Mouse (Mus musculus): Measurements from ENCODE around the gene Npepps. TPM values are rescaled to one million over a fixed set of nuclear protein-coding genes. Genes with fewer than 3 reads are reported as not detected.
A peak's percentile ranks its signal among the peaks of the same experiment; 100 is the strongest.
"Not testable (repeated sequence)": the region's sequence is repeated elsewhere in the genome, so short reads cannot be mapped to it uniquely, and the experiment has no call there.

Gene Npepps
- polyA plus RNA-seq, 1 experiment from 2014 or later: 98.7 TPM

DNA sequence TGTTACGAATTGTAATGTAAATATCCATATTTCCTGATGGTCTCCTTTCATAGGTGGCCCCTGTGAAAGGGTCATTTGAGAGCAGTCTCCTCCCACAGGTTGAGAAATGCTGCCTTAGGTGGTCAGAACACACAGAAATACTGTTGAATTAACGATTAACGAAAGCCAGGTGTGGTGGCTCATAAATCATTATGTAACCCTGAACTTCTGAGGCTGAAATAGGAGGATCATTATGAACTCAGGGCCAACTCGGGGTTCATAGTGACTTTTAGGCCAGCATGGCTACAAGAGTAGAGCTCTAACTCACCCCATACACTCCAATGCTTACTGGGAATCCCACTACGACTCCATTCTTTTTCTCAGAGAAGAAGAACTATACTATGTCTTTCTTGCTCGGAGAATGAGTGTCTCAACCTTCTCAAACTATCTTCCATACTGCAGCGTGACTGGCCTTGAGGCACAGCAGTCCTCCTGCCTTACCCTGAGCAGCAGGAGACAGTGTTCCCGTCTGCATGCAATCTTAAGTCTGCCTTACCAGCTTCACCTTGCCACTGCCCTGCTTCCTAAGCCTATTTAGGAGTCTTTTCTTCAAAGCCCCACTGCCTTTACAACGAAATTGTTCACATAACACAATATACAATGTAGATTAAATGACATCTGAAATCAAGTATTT is 69.6 kb downstream of the Npepps start:
- H3K27me3 ChIP-seq (ENCODE audit: insufficient read depth, poor library complexity, severe bottlenecking): no peaks in the 10 kb centered on the region
- no peak overlapping the region for H3K4me3 ChIP-seq
- no peak overlapping the region for H3K27ac ChIP-seq
- DNase-seq (ENCODE audit: low spot score): no peak
- 91% methylated on average over 9 of the region's 9 CpGs for WGBS
- peaks cover 98% of the 10 kb centered on the region for H3K36me3 ChIP-seq
- H3K4me1 ChIP-seq (replicated peaks): no peaks in the 10 kb centered on the region
- no peaks in the 10 kb centered on the region for H3K9me3 ChIP-seq

DNA sequence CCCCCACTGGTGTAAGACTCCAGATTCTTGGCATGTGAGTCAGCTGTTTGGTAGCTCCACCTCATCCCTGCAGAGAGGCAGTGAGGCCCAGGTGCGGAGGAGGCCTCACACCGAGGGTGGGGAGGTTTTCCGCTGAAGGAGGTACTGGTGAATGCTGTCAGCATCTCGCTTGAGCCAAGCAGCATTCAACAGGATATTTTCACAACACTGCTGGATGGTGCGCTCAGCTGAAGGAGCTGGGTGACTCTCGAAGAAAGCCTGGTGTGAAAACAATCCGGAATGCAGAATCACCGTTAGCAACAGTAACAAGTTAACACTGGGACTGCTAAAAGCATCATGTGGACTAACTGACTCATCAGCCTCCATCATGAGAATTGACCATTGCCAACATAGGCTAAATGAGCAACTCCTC is 73.4 kb downstream of the Npepps start:
- Histone ChIP-seq H3K27me3 (ENCODE audit: insufficient read depth, poor library complexity, severe bottlenecking) (no peaks in the 10 kb centered on the region), H3K9me3 (no peaks in the 10 kb centered on the region)

DNA sequence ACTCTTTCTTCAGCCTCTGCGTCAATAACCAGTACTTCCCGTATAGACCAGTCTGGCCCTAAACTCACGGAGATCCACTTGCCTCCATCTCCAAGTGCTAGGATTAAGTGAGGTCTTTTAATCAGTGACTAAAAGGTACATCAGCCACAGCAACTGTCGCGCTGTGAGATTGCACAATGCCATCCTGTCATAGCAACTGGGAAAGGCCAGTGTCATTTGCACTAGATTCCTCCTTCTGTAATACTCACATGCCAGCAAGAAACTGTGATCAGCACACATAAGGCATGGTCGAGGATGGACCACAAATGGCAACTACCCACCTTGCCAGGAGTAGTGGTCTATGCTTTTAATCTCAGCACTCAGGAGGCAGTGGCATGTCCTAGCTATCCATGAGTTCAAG is 80.9 kb downstream of the Npepps start:
- no peak overlapping the region for H3K27ac ChIP-seq
- H3K27me3 ChIP-seq (ENCODE audit: insufficient read depth, poor library complexity, severe bottlenecking): no peaks in the 10 kb centered on the region
- H3K36me3 ChIP-seq: peaks cover 4% of the 10 kb centered on the region; the same call in 1 of the 2 replicates
- no peak for DNase-seq (ENCODE audit: low spot score)
- no peaks in the 10 kb centered on the region for H3K4me1 ChIP-seq (replicated peaks)
- H3K4me3 ChIP-seq: no peak overlapping the region
- no peaks in the 10 kb centered on the region for H3K9me3 ChIP-seq
- WGBS: 85% methylated on average over 6 of the region's 6 CpGs

More for the DNA sequence above, 73.4 kb downstream of the Npepps start:
- DNase-seq (ENCODE audit: low spot score): no peak
- H3K27ac ChIP-seq: no peak overlapping the region
- WGBS: 85% methylated on average over 8 of the region's 8 CpGs
- H3K4me1 ChIP-seq (replicated peaks): no peaks in the 10 kb centered on the region
- H3K36me3 ChIP-seq: peaks cover 69% of the 10 kb centered on the region
- H3K4me3 ChIP-seq: no peak overlapping the region

DNA sequence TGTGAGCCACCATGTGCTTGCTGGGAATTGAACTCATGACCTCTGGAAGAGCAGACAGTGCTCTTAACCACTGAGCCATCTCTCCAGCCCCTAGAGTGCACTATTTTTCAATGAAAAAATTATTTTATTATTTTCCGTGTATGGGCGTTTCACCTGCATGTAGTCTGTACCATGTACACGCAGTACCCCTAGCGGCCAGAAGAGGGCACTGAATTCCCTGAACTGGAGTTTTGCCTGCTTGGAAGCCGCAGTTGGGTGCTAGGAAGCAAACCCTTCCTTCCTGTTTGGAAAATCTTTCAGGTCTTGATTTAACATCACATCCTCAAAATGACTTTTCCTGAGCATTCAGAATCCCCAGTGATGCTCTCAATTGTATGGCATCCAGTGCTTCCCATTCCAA is 81.8 kb downstream of the Npepps start:
- no peaks in the 10 kb centered on the region for H3K27me3 ChIP-seq (ENCODE audit: insufficient read depth, poor library complexity, severe bottlenecking)
- 16% methylated on average over 5 of the region's 5 CpGs for WGBS
- no peak overlapping the region for H3K27ac ChIP-seq
- H3K4me1 ChIP-seq (replicated peaks): no peaks in the 10 kb centered on the region
- H3K4me3 ChIP-seq: no peak overlapping the region
- no peaks in the 10 kb centered on the region for H3K9me3 ChIP-seq
- DNase-seq (ENCODE audit: low spot score): peak; percentile 56
- H3K36me3 ChIP-seq: peaks cover 7% of the 10 kb centered on the region; the same call in 1 of the 2 replicates

DNA sequence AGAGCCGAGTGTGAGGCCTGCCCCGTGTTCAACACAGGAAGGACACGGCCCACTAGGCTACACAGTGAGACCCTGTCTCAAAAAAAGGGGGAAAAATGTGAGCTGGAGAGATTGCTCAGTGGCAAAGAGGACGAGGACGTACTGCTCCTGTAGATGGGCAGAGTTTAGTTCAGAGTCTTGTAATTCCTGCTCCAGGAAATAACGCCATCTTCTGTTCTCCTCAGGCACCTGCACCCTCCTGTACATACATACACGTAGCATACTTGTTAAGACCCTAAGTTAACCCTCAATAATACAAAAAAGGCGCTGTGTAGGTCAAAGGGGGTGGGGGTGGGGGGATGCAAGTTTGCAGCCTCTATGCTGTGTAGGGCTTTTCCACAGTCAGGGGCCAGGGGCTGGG is 83.4 kb downstream of the Npepps start:
- Histone ChIP-seq H3K36me3 (peaks cover 7% of the 10 kb centered on the region; the same call in 1 of the 2 replicates), H3K27me3 (ENCODE audit: insufficient read depth, poor library complexity, severe bottlenecking) (no peaks in the 10 kb centered on the region), H3K27ac (no peak overlapping the region), H3K4me3 (no peak overlapping the region), H3K4me1 (replicated peaks) (no peaks in the 10 kb centered on the region), H3K9me3 (no peaks in the 10 kb centered on the region)
- DNase-seq (ENCODE audit: low spot score): no peak
- 79% methylated on average over 8 of the region's 8 CpGs for WGBS

DNA sequence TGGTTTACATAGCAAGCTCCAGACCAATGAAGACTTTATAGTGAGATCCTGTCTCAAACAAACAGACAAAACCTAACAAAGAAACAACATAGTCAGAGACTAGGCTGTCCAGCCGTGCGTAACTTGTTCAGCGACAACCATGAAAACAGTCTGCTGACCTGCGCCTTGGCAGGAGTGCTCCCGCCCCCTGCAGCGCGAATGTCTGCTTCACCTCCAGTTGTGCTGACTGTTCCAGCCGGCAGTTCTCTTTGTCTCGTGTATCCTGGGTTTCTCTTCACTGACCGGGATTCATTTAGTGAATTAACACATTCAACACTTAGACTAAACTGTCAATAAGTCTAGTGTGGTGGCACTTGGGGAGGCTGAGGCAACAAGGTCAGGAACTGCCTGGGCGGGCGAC is 83.9 kb downstream of the Npepps start:
- peaks cover 10% of the 10 kb centered on the region; the same call in 1 of the 2 replicates for H3K36me3 ChIP-seq
- no peaks in the 10 kb centered on the region for H3K4me1 ChIP-seq (replicated peaks)
- 62% methylated on average over 12 of the region's 12 CpGs for WGBS
- no peak for DNase-seq (ENCODE audit: low spot score)
- no peaks in the 10 kb centered on the region for H3K27me3 ChIP-seq (ENCODE audit: insufficient read depth, poor library complexity, severe bottlenecking)
- H3K4me3 ChIP-seq: no peak overlapping the region
- no peaks in the 10 kb centered on the region for H3K9me3 ChIP-seq
- H3K27ac ChIP-seq: no peak overlapping the region

DNA sequence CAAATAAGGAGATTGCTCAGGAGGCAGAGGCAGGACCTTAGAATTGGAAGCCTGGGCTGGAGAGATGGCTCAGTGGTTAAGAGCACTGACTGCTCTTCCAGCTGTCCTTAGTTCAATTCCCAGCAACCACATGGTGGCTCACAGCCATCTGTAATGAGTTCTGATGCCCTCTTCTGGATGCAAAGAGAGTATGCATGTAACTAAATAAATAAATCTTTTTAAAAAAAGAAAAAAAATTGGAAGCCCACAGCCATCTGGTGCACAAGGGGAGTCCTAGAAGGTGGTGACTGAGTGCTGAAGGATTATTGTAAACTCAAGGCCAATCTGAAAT is 87.9 kb downstream of the Npepps start:
- Histone ChIP-seq H3K36me3 (peaks cover 26% of the 10 kb centered on the region; the same call in 1 of the 2 replicates), H3K27ac (no peak overlapping the region)
- DNase-seq (ENCODE audit: low spot score): no peak

DNA sequence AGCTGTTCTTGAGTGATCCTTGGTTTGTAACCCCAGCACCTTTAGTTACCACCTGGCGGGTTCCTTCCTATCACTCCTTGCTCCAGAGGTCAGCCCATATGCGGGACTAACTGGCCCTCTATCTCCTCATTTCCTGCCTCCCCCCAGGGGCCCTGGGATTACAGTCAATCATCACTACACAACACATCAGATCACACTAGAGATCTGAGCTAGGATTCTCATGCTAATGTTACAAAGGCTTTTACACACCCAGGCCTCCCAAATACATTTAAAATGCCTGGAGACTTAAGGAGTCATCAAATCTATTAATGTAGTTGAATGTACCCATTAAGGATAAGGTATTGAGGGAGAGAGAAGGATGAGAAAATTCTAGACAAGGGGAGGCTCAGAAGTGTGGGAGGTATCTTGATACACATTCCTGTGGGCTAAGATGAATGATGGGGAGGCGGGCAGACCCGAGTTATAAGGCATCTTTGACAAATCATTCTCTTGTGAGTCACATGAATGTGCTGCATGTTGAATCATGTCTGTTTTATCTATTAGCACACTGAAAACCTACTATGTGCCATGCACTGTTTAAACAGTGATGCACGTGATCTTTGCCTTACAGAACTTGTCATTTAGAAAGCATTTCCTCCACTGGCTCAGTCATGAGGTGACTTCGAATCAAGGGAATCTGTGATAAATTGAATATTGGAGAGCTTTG is 88.4 kb downstream of the Npepps start:
- DNase-seq (ENCODE audit: low spot score): no peak
- peaks cover 12% of the 10 kb centered on the region for H3K4me1 ChIP-seq (replicated peaks)
- peaks cover 29% of the 10 kb centered on the region; the same call in 1 of the 2 replicates for H3K36me3 ChIP-seq
- H3K27me3 ChIP-seq (ENCODE audit: insufficient read depth, poor library complexity, severe bottlenecking): no peaks in the 10 kb centered on the region
- no peak overlapping the region for H3K27ac ChIP-seq
- no peak overlapping the region for H3K4me3 ChIP-seq
- WGBS: 80% methylated on average over 6 of the region's 6 CpGs
- H3K9me3 ChIP-seq: no peaks in the 10 kb centered on the region

More for the DNA sequence above, 87.9 kb downstream of the Npepps start:
- no peaks in the 10 kb centered on the region for H3K27me3 ChIP-seq (ENCODE audit: insufficient read depth, poor library complexity, severe bottlenecking)
- H3K9me3 ChIP-seq: no peaks in the 10 kb centered on the region
- H3K4me3 ChIP-seq: no peak overlapping the region
- H3K4me1 ChIP-seq (replicated peaks): peaks cover 12% of the 10 kb centered on the region

DNA sequence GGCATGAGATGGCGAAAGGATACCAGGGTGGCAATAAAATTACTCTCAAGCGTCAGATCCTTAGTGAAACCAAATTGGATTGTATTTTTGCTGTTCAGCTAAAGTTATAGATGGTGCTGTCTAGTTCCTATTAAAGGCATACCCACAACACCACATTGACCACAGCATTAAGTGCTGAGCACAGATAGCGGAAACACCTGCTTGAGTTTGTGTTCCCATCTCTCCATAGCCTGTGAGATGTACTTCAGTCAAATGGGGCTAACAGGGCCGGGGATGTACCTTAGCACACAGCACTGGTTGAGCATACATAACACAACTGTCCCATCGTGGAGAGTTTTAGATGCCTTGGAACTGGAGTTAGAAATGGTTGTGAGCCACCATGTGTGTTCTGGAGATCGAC is 89.4 kb downstream of the Npepps start:
- no peak overlapping the region for H3K4me3 ChIP-seq
- peaks cover 20% of the 10 kb centered on the region for H3K4me1 ChIP-seq (replicated peaks)
- no peaks in the 10 kb centered on the region for H3K27me3 ChIP-seq (ENCODE audit: insufficient read depth, poor library complexity, severe bottlenecking)
- 91% methylated on average over 6 of the region's 6 CpGs for WGBS
- peaks cover 34% of the 10 kb centered on the region for H3K36me3 ChIP-seq
- no peak for DNase-seq (ENCODE audit: low spot score)
- no peaks in the 10 kb centered on the region for H3K9me3 ChIP-seq
- no peak overlapping the region for H3K27ac ChIP-seq

DNA sequence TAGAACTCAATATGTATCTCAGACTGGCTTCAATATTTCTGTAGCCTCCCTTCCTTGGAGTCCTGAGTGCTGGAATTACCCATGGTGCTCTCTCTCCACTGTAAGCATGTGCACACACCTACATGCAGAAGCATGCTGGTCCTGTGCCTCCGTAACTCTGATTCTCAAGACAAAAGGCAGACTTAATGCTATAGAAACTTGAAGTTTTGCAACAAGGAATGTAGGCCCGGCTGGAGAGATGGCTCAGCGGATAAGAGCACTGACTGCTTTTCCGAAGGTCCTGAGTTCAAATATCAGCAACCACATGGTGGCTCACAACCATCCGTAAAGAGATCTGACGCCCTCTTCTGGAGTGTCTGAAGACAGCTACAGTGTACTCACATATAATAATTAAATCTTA is 90.8 kb downstream of the Npepps start:
- H3K9me3 ChIP-seq; DNase-seq (ENCODE audit: low spot score); H3K27me3 ChIP-seq (ENCODE audit: insufficient read depth, poor library complexity, severe bottlenecking); H3K27ac ChIP-seq: not testable (repeated sequence)
- H3K4me1 ChIP-seq (replicated peaks): peaks cover 33% of the 10 kb centered on the region
- H3K4me3 ChIP-seq: peak overlapping the region; percentile 92
- WGBS: 89% methylated on average over 6 of the region's 6 CpGs
- peaks cover 45% of the 10 kb centered on the region for H3K36me3 ChIP-seq

DNA sequence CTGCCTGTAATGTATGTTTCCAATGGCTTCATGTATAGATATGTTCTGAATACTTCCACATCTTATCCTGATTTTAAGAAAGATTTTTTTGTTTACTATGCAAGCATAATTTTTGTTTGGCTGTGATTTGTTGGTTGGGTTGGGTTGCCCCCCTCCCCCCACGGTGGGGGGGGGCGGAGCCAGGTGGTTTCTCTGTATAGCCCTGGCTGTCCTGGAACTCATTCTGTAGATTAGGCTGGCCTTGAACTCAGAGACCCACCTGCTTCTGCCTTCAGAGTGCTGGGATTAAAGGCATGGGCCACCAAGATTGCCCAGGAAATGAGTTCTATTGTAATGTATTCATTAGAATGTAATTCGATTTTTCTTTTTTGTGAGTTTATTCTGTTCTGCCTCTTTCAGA is 91.2 kb downstream of the Npepps start:
- 42% methylated on average over 3 of the region's 3 CpGs for WGBS
- Histone ChIP-seq H3K9me3 (no peaks in the 10 kb centered on the region), H3K36me3 (peaks cover 45% of the 10 kb centered on the region), H3K4me1 (replicated peaks) (peaks cover 38% of the 10 kb centered on the region), H3K27me3 (ENCODE audit: insufficient read depth, poor library complexity, severe bottlenecking) (no peaks in the 10 kb centered on the region), H3K4me3 (peak overlapping the region; percentile 92), H3K27ac (peak overlapping the region; percentile 99)
- DNase-seq (ENCODE audit: low spot score): no peak

DNA sequence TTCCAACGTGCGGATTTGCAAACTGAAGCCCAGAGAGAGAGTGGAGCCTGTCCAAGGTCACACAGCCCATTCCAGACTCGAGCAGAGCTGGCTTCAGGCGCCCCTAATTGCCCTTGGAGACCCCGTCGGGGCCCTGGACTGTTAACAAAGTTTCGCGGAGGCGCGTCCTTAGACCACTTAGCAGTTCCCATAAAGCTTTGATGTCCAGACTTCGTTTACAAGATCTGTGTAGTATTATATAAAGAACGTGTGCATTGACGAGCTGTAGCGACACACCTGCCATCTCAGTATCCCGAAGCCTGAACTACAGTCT is 91.8 kb downstream of the Npepps start:
- H3K4me3 ChIP-seq: peak overlapping the region; percentile 92
- DNase-seq (ENCODE audit: low spot score): no peak
- H3K9me3 ChIP-seq: no peaks in the 10 kb centered on the region
- under 1% methylated on average over 15 of the region's 15 CpGs for WGBS
- H3K27me3 ChIP-seq (ENCODE audit: insufficient read depth, poor library complexity, severe bottlenecking): no peaks in the 10 kb centered on the region
- H3K27ac ChIP-seq: peak overlapping the region; percentile 99
- peaks cover 41% of the 10 kb centered on the region for H3K4me1 ChIP-seq (replicated peaks)
- peaks cover 52% of the 10 kb centered on the region for H3K36me3 ChIP-seq

DNA sequence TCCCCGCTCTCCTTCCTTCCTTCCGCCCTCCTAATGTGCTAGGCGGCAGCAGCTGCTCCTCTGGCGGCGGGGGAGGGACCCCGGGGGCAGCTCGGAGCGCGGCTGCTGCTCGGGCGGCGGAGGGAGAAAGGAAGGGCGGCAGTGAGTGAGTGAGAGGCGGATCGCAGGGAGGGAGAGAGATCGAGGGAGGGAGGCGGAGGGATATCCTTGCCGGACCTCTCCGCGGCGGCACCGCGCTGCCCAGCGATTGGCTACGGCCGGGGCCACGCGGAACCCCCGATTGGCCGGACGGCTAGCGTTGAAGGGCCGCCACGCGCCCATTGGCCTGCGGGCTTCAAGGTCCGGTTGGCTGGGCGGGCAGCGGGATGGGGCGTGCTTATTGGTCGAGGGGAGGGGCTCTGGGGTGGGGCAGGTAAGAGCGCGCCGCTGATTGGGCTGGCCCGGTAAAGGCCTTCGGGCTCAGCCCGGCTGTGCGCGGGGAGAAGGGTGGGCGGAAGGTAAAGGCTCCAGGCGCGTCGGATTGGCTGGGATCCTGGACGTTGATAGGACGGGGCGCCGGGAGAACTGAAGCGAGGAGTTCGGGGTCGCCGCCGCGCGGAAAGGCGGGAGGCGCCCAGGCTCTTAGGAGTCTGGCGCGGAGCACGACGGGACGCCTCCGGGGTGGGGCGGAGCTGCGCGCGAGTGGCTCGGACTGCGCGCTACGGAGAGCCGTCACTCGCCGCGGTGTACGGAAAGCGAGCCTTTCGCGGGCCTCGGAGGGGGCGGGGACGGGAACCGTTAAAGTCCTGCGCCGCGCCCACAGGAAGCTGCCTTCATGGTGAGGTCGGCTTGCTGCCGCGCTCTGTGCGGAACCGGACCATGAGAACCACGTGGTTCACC is 92.4 kb downstream of the Npepps start, which contains the start of gene Kpnb1:
Gene Kpnb1 (minus strand): TSS at position 118 of the 879 bp plus-strand sequence.
- under 1% methylated on average over 99 of the region's 101 CpGs for WGBS
- Histone ChIP-seq H3K27me3 (ENCODE audit: insufficient read depth, poor library complexity, severe bottlenecking) (no peaks in the 10 kb centered on the region), H3K4me1 (replicated peaks) (peaks cover 41% of the 10 kb centered on the region), H3K4me3 (peak within 1 kb of the TSS; percentile 92), H3K27ac (peak within 1 kb of the TSS; percentile 99), H3K36me3 (peaks cover 58% of the 10 kb centered on the region), H3K9me3 (no peaks in the 10 kb centered on the region)
- peak; percentile 100 for DNase-seq (ENCODE audit: low spot score)

All from hindbrain, embryonic 10.5 days (tissue).